Mouse (Mus musculus) forebrain, embryonic 14.5 days (tissue): ENCODE results near the gene Arhgef7. TPM values are rescaled to one million over a fixed set of nuclear protein-coding genes. Genes with fewer than 3 reads are reported as not detected.

ENCODE experiments used
- ATAC-seq: fragments of 200-750 bp; cut with Nextera tagmentation; 2 replicates; pipeline ENCODE4 v1.8.0; 2017; ENCODE audit warnings: mild to moderate bottlenecking, moderate library complexity
- DNase-seq: peaks from one replicate; pipeline ENCODE4 v3.0.0-alpha.2; 2015; ENCODE audit warnings: low spot score
- H3K27ac ChIP-seq: fragments of 300-500 bp; sonication (generic); 2 replicates; pipeline ENCODE4 v1.5.1; 2014; ENCODE audit warnings: low read depth, mild to moderate bottlenecking, control low read depth, low read length, moderate library complexity
- H3K27me3 ChIP-seq: fragments of 300-500 bp; sonication (generic); replicated peaks from 2 replicates; pipeline ENCODE4 v1.6.1; 2014; ENCODE audit warnings: low read length, control low read depth, mixed read lengths; ENCODE audit not compliant: control insufficient read depth, insufficient read depth
- H3K36me3 ChIP-seq: fragments of 300-500 bp; sonication (generic); 2 replicates; pipeline ENCODE4 v1.6.1; 2014; ENCODE audit warnings: low read length, control low read depth; ENCODE audit not compliant: control insufficient read depth, insufficient read depth
- H3K4me1 ChIP-seq: fragments of 300-500 bp; sonication (generic); 2 replicates; pipeline ENCODE4 v1.6.1; 2014; ENCODE audit warnings: antibody characterized with exemption, low read length, control low read depth; ENCODE audit not compliant: control insufficient read depth, insufficient read depth
- H3K4me2 ChIP-seq: fragments of 300-500 bp; sonication (generic); 2 replicates; pipeline ENCODE4 v1.6.1; 2014; ENCODE audit warnings: mild to moderate bottlenecking, control low read depth, low read length
- H3K4me3 ChIP-seq: fragments of 300-500 bp; sonication (generic); 2 replicates; pipeline ENCODE4 v1.5.1; 2014; ENCODE audit warnings: low read depth, low read length, control low read depth
- H3K9ac ChIP-seq: fragments of 300-500 bp; sonication (generic); 2 replicates; pipeline ENCODE4 v1.6.1; 2014; ENCODE audit warnings: mild to moderate bottlenecking, low read length, control low read depth, moderate library complexity
- H3K9me3 ChIP-seq: fragments of 300-500 bp; sonication (generic); replicated peaks from 2 replicates; pipeline ENCODE4 v1.6.1; 2016; ENCODE audit warnings: low read length, control low read depth, mixed read lengths; ENCODE audit not compliant: control insufficient read depth
- WGBS: fragments of 180-500 bp; shearing (Covaris S2); extraction: QIAGEN DNeasy Blood & Tissue Kit; methylation state at CpG from one replicate; pipeline ENCODE4 v1.1.7; 2014; 5-methylcytosine and 5-hydroxymethylcytosine counted together
- polyA plus RNA-seq: library from polyadenylated mRNA; unstranded; fragments of >200 nt; fragmentation: Nextera tagmentation; extraction: Ambion mirVana; gene quantifications from 2 replicates; pipeline ENCODE4 v1.2.1, GENCODE M21; 2014

Arhgef7 gene
- polyA plus RNA-seq, 1 experiment from 2014 or later, result 62.2 TPM

- Histone ChIP-seq H3K9ac (no peak overlapping the region), H3K9me3 (no peaks in the 10 kb centered on the region), H3K27ac (no peak overlapping the region), H3K4me3 (no peak overlapping the region), H3K4me1 (no peaks in the 10 kb centered on the region), H3K4me2 (no peak overlapping the region), H3K27me3 (no peaks in the 10 kb centered on the region), H3K36me3 (peaks cover 50% of the 10 kb centered on the region)
- no peak for ATAC-seq
- peak; percentile 51 for DNase-seq
Observed at GRCm38 (mm10) chr8:11794956-11795355, 67.4 kb downstream of the Arhgef7 start.

GRCm38 (mm10) chr8:11797128-11797527 lies 69.6 kb downstream of the Arhgef7 start:
- no peaks in the 10 kb centered on the region for H3K4me1 ChIP-seq
- H3K4me3 ChIP-seq, result no peak overlapping the region
- no peaks in the 10 kb centered on the region for H3K9me3 ChIP-seq
- ATAC-seq (no peak), DNase-seq (no peak)
- peaks cover 57% of the 10 kb centered on the region for H3K36me3 ChIP-seq
- no peak overlapping the region for H3K27ac ChIP-seq
- no peak overlapping the region for H3K4me2 ChIP-seq
- no peaks in the 10 kb centered on the region for H3K27me3 ChIP-seq
- WGBS, result 88% methylated on average over 8 of the region's 8 CpGs
- no peak overlapping the region for H3K9ac ChIP-seq

- peaks cover 57% of the 10 kb centered on the region for H3K36me3 ChIP-seq
- ATAC-seq, result no peak; the same call in 1 of the 2 replicates
- peak; percentile 44 for DNase-seq
- H3K27me3 ChIP-seq, result no peaks in the 10 kb centered on the region
- H3K4me1 ChIP-seq, result no peaks in the 10 kb centered on the region
- 79% methylated on average over 14 of the region's 14 CpGs for WGBS
- no peaks in the 10 kb centered on the region for H3K9me3 ChIP-seq
- no peak overlapping the region for H3K4me3 ChIP-seq
- no peak overlapping the region for H3K4me2 ChIP-seq
- no peak overlapping the region for H3K9ac ChIP-seq
- 0 out of 2 replicates have a peak overlapping the region, but pooled peaks have one; percentile 5 for H3K27ac ChIP-seq
Observed at GRCm38 (mm10) chr8:11797729-11798479, 70.4 kb downstream of the Arhgef7 start.

- H3K9ac ChIP-seq, result no peak overlapping the region
- no peaks in the 10 kb centered on the region for H3K9me3 ChIP-seq
- no peak overlapping the region for H3K27ac ChIP-seq
- DNase-seq (no peak), ATAC-seq (no peak)
- 89% methylated on average over 4 of the region's 4 CpGs for WGBS
- H3K36me3 ChIP-seq, result peaks cover 57% of the 10 kb centered on the region
- H3K4me1 ChIP-seq, result no peaks in the 10 kb centered on the region
- H3K4me2 ChIP-seq, result no peak overlapping the region
- H3K4me3 ChIP-seq, result no peak overlapping the region
- no peaks in the 10 kb centered on the region for H3K27me3 ChIP-seq
Observed at GRCm38 (mm10) chr8:11798480-11798867, 71.0 kb downstream of the Arhgef7 start.

GRCm38 (mm10) chr8:11799098-11799497 lies 71.6 kb downstream of the Arhgef7 start:
- no peaks in the 10 kb centered on the region for H3K4me1 ChIP-seq
- peaks cover 62% of the 10 kb centered on the region for H3K36me3 ChIP-seq
- no peak overlapping the region for H3K4me2 ChIP-seq
- no peak overlapping the region for H3K27ac ChIP-seq
- H3K4me3 ChIP-seq, result no peak overlapping the region
- WGBS, result 91% methylated on average over 3 of the region's 3 CpGs
- no peaks in the 10 kb centered on the region for H3K27me3 ChIP-seq
- no peak overlapping the region for H3K9ac ChIP-seq
- ATAC-seq (no peak), DNase-seq (no peak)
- H3K9me3 ChIP-seq, result no peaks in the 10 kb centered on the region

- H3K9ac ChIP-seq, result no peak overlapping the region
- H3K9me3 ChIP-seq, result no peaks in the 10 kb centered on the region
- 95% methylated on average over 7 of the region's 7 CpGs for WGBS
- H3K27ac ChIP-seq, result no peak overlapping the region; the same call in 1 of the 2 replicates
- no peaks in the 10 kb centered on the region for H3K27me3 ChIP-seq
- DNase-seq (no peak), ATAC-seq (no peak)
- peaks cover 71% of the 10 kb centered on the region for H3K36me3 ChIP-seq
- no peak overlapping the region for H3K4me3 ChIP-seq
- no peak overlapping the region for H3K4me2 ChIP-seq
- no peaks in the 10 kb centered on the region for H3K4me1 ChIP-seq
Observed at GRCm38 (mm10) chr8:11800481-11800880, 73.0 kb downstream of the Arhgef7 start.

- H3K36me3 ChIP-seq, result peaks cover 75% of the 10 kb centered on the region
Observed at GRCm38 (mm10) chr8:11801571-11801970, 74.0 kb downstream of the Arhgef7 start.

GRCm38 (mm10) chr8:11804914-11805313 lies 77.4 kb downstream of the Arhgef7 start:
- Histone ChIP-seq H3K4me2 (no peak overlapping the region), H3K27me3 (no peaks in the 10 kb centered on the region), H3K4me1 (no peaks in the 10 kb centered on the region), H3K9ac (no peak overlapping the region), H3K27ac (no peak overlapping the region), H3K4me3 (no peak overlapping the region), H3K36me3 (peaks cover 92% of the 10 kb centered on the region), H3K9me3 (no peaks in the 10 kb centered on the region)
- ATAC-seq, result no peak
- DNase-seq, result no peak
- 90% methylated on average over 4 of the region's 4 CpGs for WGBS

More at GRCm38 (mm10) chr8:11801571-11801970, 74.0 kb downstream of the Arhgef7 start:
- H3K4me2 ChIP-seq, result no peak overlapping the region
- H3K27me3 ChIP-seq, result no peaks in the 10 kb centered on the region
- 42% methylated on average over 8 of the region's 8 CpGs for WGBS
- peak; percentile 29 for DNase-seq
- no peak overlapping the region for H3K4me3 ChIP-seq
- no peaks in the 10 kb centered on the region for H3K4me1 ChIP-seq
- H3K27ac ChIP-seq, result peak overlapping the region; percentile 21; the same call in 1 of the 2 replicates
- H3K9me3 ChIP-seq, result no peaks in the 10 kb centered on the region
- no peak overlapping the region for H3K9ac ChIP-seq
- no peak for ATAC-seq

GRCm38 (mm10) chr8:11806252-11806651 lies 78.7 kb downstream of the Arhgef7 start:
- Histone ChIP-seq H3K4me3 (no peak overlapping the region), H3K9me3 (no peaks in the 10 kb centered on the region), H3K4me1 (no peaks in the 10 kb centered on the region), H3K27me3 (no peaks in the 10 kb centered on the region), H3K36me3 (peaks cover 96% of the 10 kb centered on the region), H3K4me2 (no peak overlapping the region), H3K27ac (no peak overlapping the region), H3K9ac (no peak overlapping the region)
- 85% methylated on average over 6 of the region's 6 CpGs for WGBS
- no peak for ATAC-seq
- peak; percentile 57 for DNase-seq
